Mouse (Mus musculus): ENCODE measurements around the gene Slc25a41.

- TF ChIP-seq CTCF (IDR thresholded peaks at IDR 0.05; ENCODE audit: low read depth) = peak; percentile 50
- TF ChIP-seq EP300 (IDR thresholded peaks at IDR 0.05; ENCODE audit: low read depth) = no peak
These were observed 2.5 kb downstream of the Slc25a41 start for GRCm38 (mm10) chr17:57038978-57039377.
